Mouse (Mus musculus): ENCODE results near the gene Snx9. TPM values are rescaled to one million over a fixed set of nuclear protein-coding genes. Genes with fewer than 3 reads are reported as not detected.

Snx9 gene
- 0.20 and 0.32 TPM in 2 replicates for polyA plus RNA-seq (2012)

- peaks cover 24% of the 10 kb centered on the region for H3K4me1 ChIP-seq (ENCODE audit: control insufficient read depth)
Observed at GRCm38 (mm10) chr17:5841128-5841942, at the start of gene Snx9. Snx9 (plus strand) TSS chr17:5841329.

GRCm38 (mm10) chr17:5792164-5792791 is 48.9 kb upstream of the Snx9 start:
- peaks cover 35% of the 10 kb centered on the region for H3K4me1 ChIP-seq (ENCODE audit: control insufficient read depth)
- no peaks in the 10 kb centered on the region for H3K36me3 ChIP-seq (ENCODE audit: control insufficient read depth)
- H3K4me3 ChIP-seq (replicated peaks): no peak overlapping the region
- H3K9me3 ChIP-seq (ENCODE audit: control insufficient read depth, low read length): no peaks in the 10 kb centered on the region
- TF ChIP-seq TAL1 (IDR thresholded peaks at IDR 0.05; ENCODE audit: low read length) (no peak), GATA1 (IDR thresholded peaks at IDR 0.05; ENCODE audit: low read length) (no peak)
- no peaks in the 10 kb centered on the region for H3K27me3 ChIP-seq (ENCODE audit: control insufficient read depth)

More at GRCm38 (mm10) chr17:5841128-5841942, at the start of gene Snx9:
- Histone ChIP-seq H3K36me3 (ENCODE audit: control insufficient read depth) (no peaks in the 10 kb centered on the region), H3K9me3 (ENCODE audit: control insufficient read depth, low read length) (no peaks in the 10 kb centered on the region), H3K27me3 (ENCODE audit: control insufficient read depth) (peaks cover 16% of the 10 kb centered on the region), H3K4me3 (replicated peaks) (peak within 1 kb of the TSS; percentile 77)
- TF ChIP-seq GATA1 (IDR thresholded peaks at IDR 0.05; ENCODE audit: low read length): no peak

GRCm38 (mm10) chr17:5793593-5793992 is 47.5 kb upstream of the Snx9 start:
- H3K9me3 ChIP-seq (ENCODE audit: control insufficient read depth, low read length): no peaks in the 10 kb centered on the region
- H3K27me3 ChIP-seq (ENCODE audit: control insufficient read depth): no peaks in the 10 kb centered on the region
- TF ChIP-seq GATA1 (IDR thresholded peaks at IDR 0.05; ENCODE audit: low read length) (no peak), TAL1 (IDR thresholded peaks at IDR 0.05; ENCODE audit: low read length) (no peak)
- H3K36me3 ChIP-seq (ENCODE audit: control insufficient read depth): no peaks in the 10 kb centered on the region
- H3K4me1 ChIP-seq (ENCODE audit: control insufficient read depth): peaks cover 48% of the 10 kb centered on the region
- no peak overlapping the region for H3K4me3 ChIP-seq (replicated peaks)

DNA sequence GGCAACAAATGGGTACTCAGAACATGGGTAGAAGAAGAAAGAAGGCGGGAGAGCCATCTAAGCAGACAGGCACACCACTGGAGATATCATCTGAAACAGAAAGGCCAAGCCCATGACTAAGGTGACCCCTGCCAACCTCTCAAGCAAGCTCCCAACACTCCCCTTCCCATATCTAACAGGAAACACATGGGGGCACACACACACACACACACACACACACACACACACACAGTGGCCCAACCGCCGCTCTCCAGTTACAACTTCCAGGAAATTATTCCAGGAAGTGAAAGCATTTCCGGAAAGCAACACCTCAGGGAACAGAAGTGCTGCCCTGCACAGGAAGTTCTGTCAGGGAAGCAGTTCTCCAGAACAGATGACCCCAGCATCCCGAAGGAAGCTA is 46.9 kb upstream of the Snx9 start:
- no peaks in the 10 kb centered on the region for H3K9me3 ChIP-seq (ENCODE audit: control insufficient read depth, low read length)
- H3K36me3 ChIP-seq (ENCODE audit: control insufficient read depth): no peaks in the 10 kb centered on the region
- peaks cover 52% of the 10 kb centered on the region for H3K4me1 ChIP-seq (ENCODE audit: control insufficient read depth)
- no peak overlapping the region for H3K4me3 ChIP-seq (replicated peaks)
- no peak for TF ChIP-seq GATA1 (IDR thresholded peaks at IDR 0.05; ENCODE audit: low read length)
- TF ChIP-seq TAL1 (IDR thresholded peaks at IDR 0.05; ENCODE audit: low read length): no peak
- no peaks in the 10 kb centered on the region for H3K27me3 ChIP-seq (ENCODE audit: control insufficient read depth)

- Histone ChIP-seq H3K27me3 (ENCODE audit: control insufficient read depth) (no peaks in the 10 kb centered on the region), H3K36me3 (ENCODE audit: control insufficient read depth) (no peaks in the 10 kb centered on the region), H3K9me3 (ENCODE audit: control insufficient read depth, low read length) (no peaks in the 10 kb centered on the region), H3K4me3 (replicated peaks) (no peak overlapping the region), H3K4me1 (ENCODE audit: control insufficient read depth) (peaks cover 59% of the 10 kb centered on the region)
- TF ChIP-seq GATA1 (IDR thresholded peaks at IDR 0.05; ENCODE audit: low read length) (no peak), TAL1 (IDR thresholded peaks at IDR 0.05; ENCODE audit: low read length) (no peak)
Observed at GRCm38 (mm10) chr17:5795369-5795768, 45.8 kb upstream of the Snx9 start.

DNA sequence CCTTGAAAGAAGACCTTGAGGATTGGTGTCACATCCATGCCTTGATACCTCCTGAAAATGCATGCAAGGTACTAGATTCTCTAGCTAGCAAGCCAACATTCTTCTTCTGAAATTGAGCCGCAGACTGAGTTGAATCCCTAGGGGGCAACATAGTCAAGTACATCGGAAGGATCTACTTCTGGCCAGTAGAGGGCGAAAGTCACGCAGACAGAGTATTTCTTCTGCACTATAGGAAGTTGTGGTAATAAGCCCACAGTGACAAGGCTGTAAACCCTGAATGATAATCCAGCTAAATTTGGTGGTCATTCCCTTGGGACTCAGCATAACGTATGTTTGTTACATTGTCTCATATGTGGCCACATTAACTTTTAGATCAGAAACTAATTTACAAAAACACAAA is 45.3 kb upstream of the Snx9 start:
- Histone ChIP-seq H3K9me3 (ENCODE audit: control insufficient read depth, low read length) (no peaks in the 10 kb centered on the region), H3K4me1 (ENCODE audit: control insufficient read depth) (peaks cover 63% of the 10 kb centered on the region), H3K36me3 (ENCODE audit: control insufficient read depth) (no peaks in the 10 kb centered on the region), H3K27me3 (ENCODE audit: control insufficient read depth) (no peaks in the 10 kb centered on the region), H3K4me3 (replicated peaks) (no peak overlapping the region)
- TF ChIP-seq GATA1 (IDR thresholded peaks at IDR 0.05; ENCODE audit: low read length) (no peak), TAL1 (IDR thresholded peaks at IDR 0.05; ENCODE audit: low read length) (no peak)

DNA sequence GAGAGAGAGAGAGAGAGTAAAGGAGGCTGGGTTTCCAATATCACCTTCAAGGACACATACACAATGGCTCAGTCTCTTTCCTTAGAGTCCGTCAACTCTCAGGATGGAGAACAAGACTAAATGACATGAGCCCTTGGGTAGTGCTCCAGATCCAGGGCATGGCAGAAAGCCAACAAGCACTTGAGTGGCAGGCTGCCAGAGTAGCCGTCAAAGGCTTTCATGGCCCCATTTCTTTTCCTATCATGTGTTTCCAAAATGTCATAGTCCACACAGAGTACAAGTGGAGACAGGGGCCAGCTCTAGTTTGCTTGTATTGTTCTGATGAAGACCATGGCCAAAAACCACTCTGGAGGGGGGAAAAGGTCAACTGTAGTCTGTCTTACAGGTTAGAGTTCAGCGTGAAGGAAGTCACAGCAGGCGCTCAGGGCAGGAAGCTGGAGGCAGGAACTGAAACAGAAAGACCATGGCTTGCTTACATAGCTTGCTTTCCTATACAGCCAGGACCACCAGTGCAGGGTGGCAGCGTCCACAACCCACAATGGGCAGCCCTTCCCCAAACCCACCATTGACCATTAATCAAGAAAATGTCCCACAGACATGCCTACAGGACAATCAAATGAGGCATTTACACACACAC is 43.9 kb upstream of the Snx9 start:
- no peak overlapping the region for H3K4me3 ChIP-seq (replicated peaks)
- no peaks in the 10 kb centered on the region for H3K9me3 ChIP-seq (ENCODE audit: control insufficient read depth, low read length)
- H3K27me3 ChIP-seq (ENCODE audit: control insufficient read depth): no peaks in the 10 kb centered on the region
- TF ChIP-seq TAL1 (IDR thresholded peaks at IDR 0.05; ENCODE audit: low read length) (no peak), GATA1 (IDR thresholded peaks at IDR 0.05; ENCODE audit: low read length) (no peak)
- peaks cover 70% of the 10 kb centered on the region for H3K4me1 ChIP-seq (ENCODE audit: control insufficient read depth)
- no peaks in the 10 kb centered on the region for H3K36me3 ChIP-seq (ENCODE audit: control insufficient read depth)

- peak overlapping the region; percentile 9 for H3K4me3 ChIP-seq (replicated peaks)
- H3K36me3 ChIP-seq (ENCODE audit: control insufficient read depth): no peaks in the 10 kb centered on the region
Observed at GRCm38 (mm10) chr17:5798221-5798801, 42.8 kb upstream of the Snx9 start.

DNA sequence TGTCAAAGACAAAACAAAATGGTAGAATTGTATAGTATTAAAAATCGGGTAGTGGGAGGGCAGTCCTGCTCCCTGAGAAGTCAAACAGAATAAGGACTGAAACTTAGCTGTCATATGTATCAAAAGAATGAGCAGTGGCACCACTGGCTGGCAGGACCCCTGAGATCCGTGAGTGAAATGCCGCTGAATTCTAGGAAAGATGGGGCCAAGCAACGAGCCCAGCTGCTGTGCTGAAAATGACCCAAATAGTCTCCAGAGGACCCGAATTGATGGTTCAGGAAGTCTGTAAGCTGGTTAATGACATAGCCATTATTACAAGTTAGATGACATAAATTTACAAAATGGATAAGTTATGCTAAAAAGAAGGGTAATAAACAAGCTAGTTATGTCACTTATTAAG is 42.2 kb upstream of the Snx9 start:
- TF ChIP-seq TAL1 (IDR thresholded peaks at IDR 0.05; ENCODE audit: low read length) (no peak), GATA1 (IDR thresholded peaks at IDR 0.05; ENCODE audit: low read length) (no peak)
- Histone ChIP-seq H3K27me3 (ENCODE audit: control insufficient read depth) (no peaks in the 10 kb centered on the region), H3K9me3 (ENCODE audit: control insufficient read depth, low read length) (no peaks in the 10 kb centered on the region), H3K4me1 (ENCODE audit: control insufficient read depth) (peaks cover 58% of the 10 kb centered on the region), H3K36me3 (ENCODE audit: control insufficient read depth) (no peaks in the 10 kb centered on the region), H3K4me3 (replicated peaks) (peak overlapping the region; percentile 9)

More at GRCm38 (mm10) chr17:5798221-5798801, 42.8 kb upstream of the Snx9 start:
- no peaks in the 10 kb centered on the region for H3K9me3 ChIP-seq (ENCODE audit: control insufficient read depth, low read length)
- TF ChIP-seq TAL1 (IDR thresholded peaks at IDR 0.05; ENCODE audit: low read length) (no peak), GATA1 (IDR thresholded peaks at IDR 0.05; ENCODE audit: low read length) (no peak)
- H3K4me1 ChIP-seq (ENCODE audit: control insufficient read depth): peaks cover 64% of the 10 kb centered on the region
- H3K27me3 ChIP-seq (ENCODE audit: control insufficient read depth): no peaks in the 10 kb centered on the region

All from erythroblast, embryonic 14.5 days (primary cell).